Mouse (Mus musculus) C2C12 (cell line): ENCODE measurements around the gene Thap8.

Experiments
- CEBPB ChIP-seq: IDR thresholded peaks from one replicate; pipeline ENCODE4 v1.6.1; 2011; ENCODE audit warnings: low read depth, mild to moderate bottlenecking, control low read depth, moderate library complexity
- CTCF ChIP-seq: IDR thresholded peaks from one replicate; pipeline ENCODE4 v1.5.1; 2011; ENCODE audit not compliant: control insufficient read depth, insufficient read depth, insufficient read length
- MYOG ChIP-seq: IDR thresholded peaks from one replicate; pipeline ENCODE4 v1.6.1; 2011; ENCODE audit not compliant: control insufficient read depth, insufficient read length; ENCODE audit errors: extremely low read depth
- USF1 ChIP-seq: IDR thresholded peaks from one replicate; pipeline ENCODE4 v1.6.1; 2011; ENCODE audit warnings: low read depth, mild to moderate bottlenecking, control low read depth, moderate library complexity

DNA sequence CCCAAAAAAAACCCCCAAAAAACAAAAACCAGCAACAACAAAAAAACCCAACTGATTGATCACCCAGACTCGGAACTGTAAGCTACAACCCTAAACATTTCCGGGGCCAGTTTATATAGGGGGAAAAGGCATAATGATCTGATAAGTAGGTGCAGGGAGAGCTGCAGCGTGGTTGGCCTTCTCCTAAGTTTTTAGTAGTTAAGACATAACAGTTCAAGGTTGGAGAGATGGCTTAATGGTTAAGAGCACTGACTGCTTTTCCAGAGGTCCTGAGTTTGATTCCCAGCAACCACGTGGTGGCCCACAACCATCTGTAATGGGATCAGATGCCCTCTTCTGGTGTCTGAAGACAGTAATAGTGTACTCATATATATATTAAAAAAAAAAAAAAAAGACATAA is 1.6 kb downstream of the Thap8 start:
- TF ChIP-seq USF1 (no peak), CTCF (no peak), MYOG (no peak), CEBPB (no peak)
